Mouse (Mus musculus) testis, postnatal 10 days (tissue): ENCODE data around the gene Olfr419.

ENCODE experiments used
- DNase-seq: peaks from one replicate; pipeline ENCODE4 v3.0.0; 2021; ENCODE audit warnings: low spot score

The Olfr419 gene

DNA sequence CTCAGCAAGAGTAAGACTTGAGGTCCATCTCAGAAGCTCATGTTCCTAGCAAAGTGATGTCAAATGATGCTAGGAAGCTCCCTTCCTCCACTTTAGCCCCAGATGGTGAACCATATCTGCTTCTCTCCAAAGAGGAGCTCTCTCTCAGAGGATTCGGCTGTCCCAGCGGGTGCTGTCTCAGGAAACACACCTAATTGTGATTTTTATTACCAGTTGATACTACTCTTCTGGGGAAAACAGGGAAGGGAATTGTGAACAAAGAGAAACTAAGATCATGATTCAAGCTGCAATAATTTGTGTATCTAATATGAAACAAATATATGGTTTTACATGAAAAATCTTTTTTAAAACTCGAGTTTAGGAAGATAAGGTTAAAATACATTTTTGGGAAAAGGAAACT lies at the start of gene Olfr419:
Olfr419 (minus strand) TSS at position 101 of the 400 bp plus-strand sequence.
- no peak for DNase-seq

DNA sequence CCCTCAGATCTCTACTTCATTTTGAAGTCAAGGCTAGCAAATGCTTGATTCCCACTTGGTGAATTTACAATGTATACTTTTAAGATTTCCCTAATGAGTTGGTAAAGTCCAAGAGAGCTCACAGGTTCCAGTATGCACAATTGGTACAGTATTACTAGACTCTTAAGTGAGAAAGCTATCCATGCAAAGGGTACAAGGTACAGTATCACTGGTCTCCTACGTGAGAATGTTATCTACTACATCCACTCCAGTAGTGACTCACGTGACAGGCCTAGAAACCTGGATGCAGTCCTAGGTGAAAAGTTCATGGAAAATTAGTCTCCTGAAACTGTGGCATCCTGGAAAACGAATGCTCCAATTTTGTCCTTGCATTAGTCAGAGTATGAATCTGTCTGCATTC lies 18.8 kb upstream of the Olfr419 start:
- no peak for DNase-seq

DNA sequence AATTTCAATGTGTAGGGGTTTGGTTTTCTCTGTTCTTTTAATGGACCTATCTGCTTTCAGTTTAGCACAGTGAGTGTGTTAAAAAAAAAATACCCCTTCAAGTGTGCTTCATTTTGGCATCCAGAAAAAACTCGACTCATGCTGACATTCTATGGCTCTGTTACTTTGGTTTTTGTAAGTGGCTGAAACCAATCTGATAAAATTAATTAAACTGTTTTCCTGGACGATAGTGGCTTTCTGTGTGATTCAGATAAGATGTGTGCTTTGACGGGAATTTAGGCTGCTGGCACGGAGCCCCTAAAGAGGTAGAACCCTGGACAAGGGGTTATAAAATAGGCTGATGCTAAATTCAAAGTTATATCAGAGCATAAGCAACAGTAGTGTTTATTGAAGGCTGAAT lies 17.3 kb upstream of the Olfr419 start:
- no peak for DNase-seq

DNA sequence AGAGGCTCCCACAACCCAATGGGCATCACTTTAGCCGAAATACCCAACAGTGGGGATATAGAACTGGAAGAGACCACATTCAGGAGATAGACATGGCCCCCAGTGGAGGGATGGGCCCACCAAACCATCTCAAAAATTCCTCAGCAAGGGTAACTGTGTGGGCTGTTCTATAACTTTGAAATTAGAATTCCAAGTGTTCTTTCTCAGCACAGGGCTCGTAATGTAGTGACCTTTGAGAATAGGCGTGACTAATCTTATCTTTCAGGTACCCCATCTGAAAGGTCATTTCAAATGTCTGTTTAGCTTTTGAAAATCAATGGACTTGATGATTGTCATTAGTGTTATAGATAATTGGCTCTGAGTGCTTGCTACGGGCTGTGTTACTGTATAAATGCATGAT lies 16.0 kb upstream of the Olfr419 start:
- no peak for DNase-seq

DNA sequence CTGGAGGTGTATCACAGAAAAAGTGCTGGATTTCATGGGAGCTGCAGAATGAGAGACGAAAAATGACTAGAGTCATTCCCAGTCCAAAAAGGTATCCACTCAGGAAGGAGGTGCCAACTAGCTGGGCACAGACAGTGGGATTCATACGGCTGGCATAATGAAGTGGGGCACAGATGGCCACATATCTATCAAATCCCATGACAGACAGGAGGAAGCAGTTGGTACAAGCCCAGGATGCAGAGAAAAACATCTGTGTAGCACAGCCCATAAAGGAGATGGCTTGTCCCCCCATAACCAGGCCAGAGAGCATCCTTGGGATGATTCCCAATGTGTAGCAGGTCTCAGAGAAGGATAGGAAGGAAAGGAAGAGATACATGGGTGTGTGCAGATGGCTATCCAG lies 1.5 kb downstream of the Olfr419 start:
- DNase-seq = no peak

DNA sequence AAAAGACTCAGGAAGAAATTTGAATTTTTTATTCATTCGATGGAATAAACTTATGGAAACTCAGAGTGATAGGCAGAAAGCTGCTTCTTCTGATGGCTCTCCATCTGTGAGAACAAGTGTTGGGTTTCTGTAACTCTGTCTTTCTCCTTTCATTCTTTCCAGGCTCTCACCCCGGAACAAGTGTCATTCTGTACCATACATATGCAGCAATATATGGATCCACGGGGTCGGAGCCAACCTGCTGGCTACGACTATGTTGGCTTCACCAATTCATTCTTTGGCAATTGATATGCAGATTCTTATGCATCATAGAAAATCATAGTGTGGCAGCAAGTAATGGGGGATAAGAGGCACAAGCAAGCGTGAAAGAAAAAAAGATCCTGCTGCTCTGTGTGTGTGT lies 4.7 kb downstream of the Olfr419 start:
- no peak for DNase-seq

DNA sequence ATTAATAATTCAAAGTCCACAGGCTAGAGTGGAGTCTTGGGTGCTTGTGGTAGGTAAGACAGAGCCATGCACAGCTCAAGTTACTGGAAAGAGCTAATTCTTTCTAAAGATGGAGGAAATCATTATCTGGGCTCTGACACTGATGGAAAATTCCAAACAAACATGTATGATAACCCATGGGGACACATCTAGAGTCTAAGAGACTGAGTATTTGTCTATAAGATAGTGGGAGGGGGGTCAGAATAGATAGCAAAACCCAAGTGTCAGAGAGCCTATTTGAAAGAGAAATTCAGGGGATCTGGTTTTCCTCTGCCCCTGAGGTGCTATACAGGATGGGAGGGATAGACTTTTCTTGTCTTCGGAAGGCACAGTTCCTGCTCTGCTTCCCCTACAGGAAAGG lies 5.8 kb downstream of the Olfr419 start:
- no peak for DNase-seq

DNA sequence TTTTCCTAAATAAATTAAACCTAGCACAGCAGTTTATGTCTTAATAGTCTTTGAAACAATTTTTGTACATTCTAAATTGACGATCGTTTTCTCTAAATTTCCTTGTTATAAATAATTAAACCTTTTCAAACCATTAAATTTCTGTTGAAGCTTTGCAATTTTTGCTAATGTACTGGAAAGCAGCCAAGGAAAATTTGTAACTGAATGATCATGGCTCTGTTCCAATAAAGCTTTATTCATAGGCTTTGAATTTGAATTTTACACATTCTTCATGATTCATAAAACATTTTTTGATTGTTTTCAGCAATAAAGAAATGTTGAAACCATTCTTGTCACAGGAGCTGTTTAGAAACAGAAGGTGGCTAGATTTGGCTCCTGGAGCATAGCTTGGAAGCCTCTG lies 7.2 kb downstream of the Olfr419 start:
- DNase-seq = no peak

DNA sequence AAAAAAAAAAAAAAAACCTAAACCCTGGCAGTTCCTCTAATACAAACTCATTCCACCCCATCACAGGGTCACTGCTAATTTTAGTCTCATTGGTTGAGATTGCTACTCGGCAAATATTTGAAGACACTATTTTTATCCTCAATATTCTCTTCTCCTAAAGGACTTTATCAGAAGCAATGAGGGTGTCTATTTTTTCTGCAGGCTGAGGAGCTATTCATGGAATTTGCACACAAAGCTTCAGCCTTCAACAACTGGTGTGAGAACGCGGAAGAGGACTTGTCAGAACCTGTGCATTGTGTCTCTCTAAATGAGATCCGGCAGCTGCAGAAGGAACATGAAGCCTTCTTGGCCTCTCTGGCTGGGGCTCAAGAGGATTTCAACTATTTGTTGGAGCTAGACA lies 11.9 kb downstream of the Olfr419 start:
- no peak for DNase-seq

DNA sequence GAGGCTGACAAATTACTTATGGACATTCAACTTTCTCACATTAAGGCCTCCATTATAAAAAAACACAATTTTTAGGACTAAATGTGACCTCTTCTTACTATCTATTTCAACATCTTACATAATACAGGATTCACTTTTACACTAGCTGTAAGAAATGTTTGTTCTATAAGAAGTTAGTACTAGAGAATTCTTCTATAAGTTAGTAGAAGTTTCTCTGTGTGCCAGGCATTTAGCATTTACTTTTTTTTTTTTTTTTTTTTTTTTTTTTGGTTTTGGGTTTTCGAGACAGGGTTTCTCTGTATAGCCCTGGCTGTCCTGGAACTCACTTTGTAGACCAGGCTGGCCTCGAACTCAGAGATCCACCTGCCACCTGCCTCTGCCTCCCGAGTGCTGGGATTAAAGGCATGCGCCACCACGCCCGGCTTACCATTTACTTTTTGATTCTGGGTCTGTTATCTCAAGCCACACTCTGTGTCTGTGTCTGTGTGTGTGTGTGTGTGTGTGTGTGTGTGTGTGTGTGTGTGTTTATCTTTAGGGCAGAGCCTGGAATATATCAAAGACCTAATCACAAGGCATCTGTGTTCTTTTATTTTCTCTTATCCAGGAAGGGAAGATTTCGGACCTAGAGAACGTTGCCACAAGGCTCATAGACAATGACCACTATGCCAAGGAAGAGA lies 35.2 kb downstream of the Olfr419 start:
- no peak for DNase-seq

DNA sequence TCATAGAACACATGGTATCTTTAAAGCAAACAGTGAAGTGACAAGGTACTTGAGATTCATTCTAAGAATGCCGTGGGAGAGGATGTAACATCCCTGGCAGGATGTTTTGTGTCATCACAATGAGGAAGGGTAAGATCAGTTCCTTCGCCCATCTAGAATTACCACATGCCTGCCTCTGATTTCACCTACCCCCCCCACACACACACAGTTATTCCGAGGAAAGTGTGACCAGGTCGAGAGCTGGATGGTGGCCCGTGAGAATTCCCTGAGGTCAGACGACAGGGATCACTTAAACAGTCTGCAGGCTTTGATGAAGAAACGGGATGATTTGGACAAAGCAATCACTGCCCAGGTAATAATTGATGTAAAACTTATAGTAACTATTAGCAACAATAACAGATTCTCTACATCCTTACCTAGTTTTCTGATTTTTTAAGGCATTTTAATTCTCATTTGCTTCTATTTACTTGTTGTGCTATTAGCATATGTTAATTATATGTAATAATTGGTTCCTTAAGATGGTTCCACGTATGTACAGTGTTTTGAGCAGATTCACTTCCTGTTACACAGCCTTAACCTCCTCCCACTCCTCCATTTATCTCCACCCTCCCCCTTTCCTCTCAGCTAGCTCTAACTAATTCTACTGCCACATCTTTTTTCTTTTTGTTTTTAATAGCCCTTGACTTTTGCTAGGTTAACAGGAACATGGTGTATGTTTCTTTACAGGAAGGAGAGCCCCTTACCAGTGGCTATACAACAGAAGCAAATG lies 36.4 kb downstream of the Olfr419 start:
- DNase-seq = no peak

DNA sequence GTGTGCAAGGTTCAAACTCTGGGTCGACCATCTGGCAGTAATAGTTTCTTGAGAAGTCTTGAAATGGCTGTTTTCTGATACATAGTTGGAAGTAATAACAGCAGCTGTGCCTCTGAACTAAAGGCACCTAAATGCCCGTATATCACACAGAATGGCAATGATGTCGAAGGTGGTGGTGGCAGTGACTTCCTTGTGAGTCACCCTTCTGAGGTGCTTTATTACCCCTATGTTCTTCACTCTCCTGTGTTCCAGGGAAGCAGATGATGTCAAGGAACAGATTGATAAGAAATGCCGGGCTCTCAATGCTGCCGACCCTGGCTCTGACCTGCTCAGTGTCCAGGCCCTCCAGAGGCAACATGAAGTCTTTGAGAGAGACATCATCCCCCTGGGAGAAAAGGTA lies 39.6 kb downstream of the Olfr419 start:
- DNase-seq = no peak

DNA sequence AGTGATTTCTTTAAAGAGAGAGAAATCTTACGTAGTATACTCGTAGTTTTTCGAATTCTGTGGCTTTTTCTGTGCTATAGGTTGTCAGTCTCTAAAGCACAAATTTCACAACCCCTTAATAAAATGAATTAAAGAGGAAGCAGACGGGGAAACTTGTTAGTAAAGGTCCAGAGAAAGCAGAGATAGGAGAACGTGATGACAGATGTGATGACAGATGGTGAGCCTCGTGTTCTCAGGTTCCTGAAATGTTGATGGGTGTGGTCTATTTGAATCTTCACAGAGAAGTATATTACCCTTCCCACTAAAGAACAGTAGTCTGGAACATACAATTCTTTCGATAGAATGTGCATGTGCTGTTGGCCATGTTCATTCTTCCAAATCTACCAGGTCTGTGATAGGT lies 47.2 kb downstream of the Olfr419 start:
- DNase-seq = no peak
